Mouse (Mus musculus) forebrain, embryonic 12.5 days (tissue): ENCODE results near the gene Sap30bp. TPM values are rescaled to one million over a fixed set of nuclear protein-coding genes. Genes with fewer than 3 reads are reported as not detected.

Experiments
- ATAC-seq: fragments of 200-750 bp; cut with Nextera tagmentation; 2 replicates; pipeline ENCODE4 v1.8.0; 2017; ENCODE audit warnings: moderate TSS enrichment; ENCODE audit not compliant: low FRiP score
- H3K27ac ChIP-seq: fragments of 300-500 bp; sonication (generic); 2 replicates; pipeline ENCODE4 v1.5.1; 2016; ENCODE audit warnings: mild to moderate bottlenecking
- H3K27me3 ChIP-seq: fragments of 300-500 bp; sonication (generic); 2 replicates; pipeline ENCODE4 v1.6.1; 2016; ENCODE audit warnings: mild to moderate bottlenecking
- H3K36me3 ChIP-seq: fragments of 300-500 bp; sonication (generic); replicated peaks from 2 replicates; pipeline ENCODE4 v1.6.1; 2016; ENCODE audit warnings: mild to moderate bottlenecking
- H3K4me1 ChIP-seq: fragments of 300-500 bp; sonication (generic); 2 replicates; pipeline ENCODE4 v1.6.1; 2016
- H3K4me2 ChIP-seq: fragments of 300-500 bp; sonication (generic); 2 replicates; pipeline ENCODE4 v1.6.1; 2016; ENCODE audit warnings: mild to moderate bottlenecking, moderate library complexity
- H3K4me3 ChIP-seq: fragments of 300-500 bp; sonication (generic); replicated peaks from 2 replicates; pipeline ENCODE4 v1.5.1; 2016; ENCODE audit warnings: mild to moderate bottlenecking
- H3K9ac ChIP-seq: fragments of 300-500 bp; sonication (generic); 2 replicates; pipeline ENCODE4 v1.6.1; 2016; ENCODE audit warnings: mild to moderate bottlenecking
- H3K9me3 ChIP-seq: fragments of 300-500 bp; sonication (generic); 2 replicates; pipeline ENCODE4 v1.6.1; 2016
- WGBS: fragments of 180-500 bp; shearing (Covaris S2); methylation state at CpG from one replicate; pipeline ENCODE4 v1.1.7; 2016; 5-methylcytosine and 5-hydroxymethylcytosine counted together
- polyA plus RNA-seq: library from polyadenylated mRNA; unstranded; fragments of >200 nt; fragmentation: Nextera tagmentation; extraction: Ambion mirVana; gene quantifications from 2 replicates; pipeline ENCODE4 v1.2.1, GENCODE M21; 2016

Sap30bp gene
- polyA plus RNA-seq, 1 experiment from 2014 or later, result 56.8 TPM

DNA sequence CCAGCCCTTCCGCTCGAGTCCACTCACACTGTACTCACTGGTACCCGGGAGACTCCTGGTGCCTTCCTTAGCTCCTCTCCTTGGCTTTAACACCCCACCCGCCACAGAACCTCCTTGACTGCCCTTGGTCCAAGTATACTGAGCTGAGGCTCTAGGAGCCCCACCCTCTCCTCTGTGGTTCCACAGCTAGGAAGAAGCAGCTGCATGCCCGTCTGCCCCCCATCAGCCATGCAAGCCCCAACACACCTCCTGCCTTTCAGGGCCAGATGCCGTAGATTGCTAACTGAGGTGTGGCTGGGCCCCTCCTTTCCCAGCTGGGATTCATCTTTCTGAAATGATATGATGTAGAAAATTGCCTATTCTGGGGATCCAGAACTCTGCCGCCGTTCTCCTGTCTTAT is 12.2 kb downstream of the Sap30bp start:
- H3K9me3 ChIP-seq, result no peaks in the 10 kb centered on the region
- H3K9ac ChIP-seq, result no peak overlapping the region
- ATAC-seq, result no peak
- no peaks in the 10 kb centered on the region for H3K4me1 ChIP-seq
- WGBS, result 94% methylated on average over 8 of the region's 8 CpGs
- no peak overlapping the region for H3K4me3 ChIP-seq
- peaks cover 82% of the 10 kb centered on the region for H3K36me3 ChIP-seq
- no peaks in the 10 kb centered on the region for H3K27me3 ChIP-seq
- H3K4me2 ChIP-seq, result no peak overlapping the region
- H3K27ac ChIP-seq, result no peak overlapping the region

DNA sequence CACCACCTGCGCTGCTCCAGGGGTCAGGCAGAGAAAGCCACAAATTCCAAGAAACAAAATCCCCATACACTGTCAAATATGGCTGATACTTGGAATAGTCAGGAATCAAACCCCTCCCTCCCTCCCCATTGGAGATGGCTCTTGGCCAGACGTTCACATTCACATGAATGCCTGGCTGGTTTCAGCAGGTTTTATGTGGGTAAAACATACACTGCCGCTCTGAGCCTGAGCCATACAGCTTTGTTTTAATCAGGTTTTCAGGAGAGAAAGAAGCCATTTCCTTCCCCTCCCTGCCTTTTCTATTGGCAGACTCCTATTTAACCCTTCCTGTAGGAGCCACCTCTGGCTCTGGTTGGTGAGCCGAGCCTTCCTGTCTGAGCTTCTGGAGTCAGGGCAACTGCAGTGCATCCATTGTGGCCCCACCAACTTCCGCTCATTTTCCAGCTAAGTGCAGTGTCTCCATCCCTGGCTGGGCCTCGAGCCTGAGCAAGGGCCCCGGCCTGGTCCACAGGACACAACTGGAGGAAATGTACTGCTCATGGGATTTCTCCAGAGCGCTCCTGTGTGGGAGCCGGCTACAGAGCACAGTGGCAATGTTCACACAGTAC is 13.2 kb downstream of the Sap30bp start:
- H3K4me3 ChIP-seq, result no peak overlapping the region
- no peak overlapping the region for H3K27ac ChIP-seq
- no peak overlapping the region for H3K4me2 ChIP-seq
- peaks cover 82% of the 10 kb centered on the region for H3K36me3 ChIP-seq
- ATAC-seq, result no peak
- no peaks in the 10 kb centered on the region for H3K9me3 ChIP-seq
- no peaks in the 10 kb centered on the region for H3K27me3 ChIP-seq
- 90% methylated on average over 9 of the region's 9 CpGs for WGBS
- no peaks in the 10 kb centered on the region for H3K4me1 ChIP-seq
- H3K9ac ChIP-seq, result no peak overlapping the region

DNA sequence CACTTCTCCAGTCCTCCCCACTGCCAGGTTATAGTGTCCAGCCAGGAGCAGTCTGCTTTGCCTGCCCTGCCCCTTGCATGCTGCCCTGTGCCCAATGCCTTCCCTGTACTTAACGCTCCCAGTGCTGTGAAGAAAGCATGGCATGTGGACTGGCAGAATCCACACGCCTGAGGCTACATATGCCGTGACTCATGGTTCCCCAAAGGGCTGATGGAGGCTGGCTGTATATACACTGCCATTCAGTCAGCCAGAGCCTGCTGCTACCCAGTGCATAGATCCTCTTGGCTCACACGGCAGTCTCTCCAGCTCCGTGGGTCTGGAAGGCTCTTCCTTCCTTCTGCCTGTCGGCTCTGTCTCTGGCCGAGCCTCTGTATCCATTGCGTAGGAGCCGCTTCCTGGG is 15.2 kb downstream of the Sap30bp start:
- WGBS, result 96% methylated on average over 9 of the region's 9 CpGs
- Histone ChIP-seq H3K36me3 (peaks cover 83% of the 10 kb centered on the region), H3K27me3 (no peaks in the 10 kb centered on the region), H3K9ac (no peak overlapping the region), H3K27ac (no peak overlapping the region), H3K4me1 (no peaks in the 10 kb centered on the region), H3K4me2 (no peak overlapping the region), H3K4me3 (no peak overlapping the region), H3K9me3 (no peaks in the 10 kb centered on the region)
- no peak for ATAC-seq

DNA sequence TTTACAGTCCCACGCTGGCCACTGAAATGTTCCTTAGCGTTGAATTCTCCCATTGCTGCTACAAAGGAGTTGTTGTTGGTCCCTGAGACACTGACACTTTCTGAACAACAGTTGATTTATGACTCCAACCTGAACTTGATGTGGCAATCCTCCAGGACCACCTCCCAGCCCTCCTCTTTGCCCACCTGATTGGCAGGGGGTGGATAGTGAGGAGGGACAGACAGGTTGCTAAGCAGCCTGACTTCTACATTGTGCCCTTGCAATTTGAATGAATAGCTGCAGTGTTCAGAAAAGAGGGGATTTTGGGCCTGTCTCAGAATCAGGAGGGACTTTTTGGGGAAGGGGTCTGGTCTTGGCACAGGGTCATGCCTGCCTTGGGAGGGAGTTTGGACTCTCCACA is 17.6 kb downstream of the Sap30bp start:
- WGBS, result 93% methylated on average over 2 of the region's 2 CpGs
- H3K4me3 ChIP-seq, result no peak overlapping the region
- H3K4me2 ChIP-seq, result no peak overlapping the region
- 0 out of 2 replicates have a peak, but pooled peaks cover 2% of the 10 kb centered on the region for H3K4me1 ChIP-seq
- no peaks in the 10 kb centered on the region for H3K9me3 ChIP-seq
- no peak for ATAC-seq
- H3K9ac ChIP-seq, result no peak overlapping the region
- H3K27ac ChIP-seq, result no peak overlapping the region
- no peaks in the 10 kb centered on the region for H3K27me3 ChIP-seq
- H3K36me3 ChIP-seq, result peaks cover 84% of the 10 kb centered on the region

DNA sequence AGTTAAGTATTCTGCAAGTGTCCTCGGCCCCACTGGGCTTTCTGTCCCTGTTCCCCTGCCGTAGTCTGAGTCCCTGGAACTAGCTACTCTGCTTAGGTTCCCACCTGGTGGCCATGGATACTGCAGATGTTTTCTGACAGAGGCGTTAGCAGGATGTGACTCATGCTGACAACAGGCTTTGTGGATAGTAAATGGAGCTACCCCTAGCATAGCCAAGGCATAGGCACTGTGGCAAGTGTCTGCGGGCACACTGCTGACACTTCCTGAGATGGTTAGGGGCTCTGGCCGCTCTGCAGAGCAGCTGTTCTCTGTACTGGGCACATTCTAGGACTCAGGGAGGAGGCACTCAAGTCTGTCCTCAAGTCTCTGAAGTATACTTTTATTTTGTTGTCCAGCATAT is 21.6 kb downstream of the Sap30bp start:
- WGBS, result 88% methylated on average over 5 of the region's 5 CpGs
- Histone ChIP-seq H3K4me3 (no peak overlapping the region), H3K4me2 (no peak overlapping the region), H3K27me3 (no peaks in the 10 kb centered on the region), H3K9me3 (no peaks in the 10 kb centered on the region), H3K27ac (no peak overlapping the region), H3K9ac (no peak overlapping the region), H3K36me3 (peaks cover 76% of the 10 kb centered on the region), H3K4me1 (peaks cover 15% of the 10 kb centered on the region)
- no peak for ATAC-seq

DNA sequence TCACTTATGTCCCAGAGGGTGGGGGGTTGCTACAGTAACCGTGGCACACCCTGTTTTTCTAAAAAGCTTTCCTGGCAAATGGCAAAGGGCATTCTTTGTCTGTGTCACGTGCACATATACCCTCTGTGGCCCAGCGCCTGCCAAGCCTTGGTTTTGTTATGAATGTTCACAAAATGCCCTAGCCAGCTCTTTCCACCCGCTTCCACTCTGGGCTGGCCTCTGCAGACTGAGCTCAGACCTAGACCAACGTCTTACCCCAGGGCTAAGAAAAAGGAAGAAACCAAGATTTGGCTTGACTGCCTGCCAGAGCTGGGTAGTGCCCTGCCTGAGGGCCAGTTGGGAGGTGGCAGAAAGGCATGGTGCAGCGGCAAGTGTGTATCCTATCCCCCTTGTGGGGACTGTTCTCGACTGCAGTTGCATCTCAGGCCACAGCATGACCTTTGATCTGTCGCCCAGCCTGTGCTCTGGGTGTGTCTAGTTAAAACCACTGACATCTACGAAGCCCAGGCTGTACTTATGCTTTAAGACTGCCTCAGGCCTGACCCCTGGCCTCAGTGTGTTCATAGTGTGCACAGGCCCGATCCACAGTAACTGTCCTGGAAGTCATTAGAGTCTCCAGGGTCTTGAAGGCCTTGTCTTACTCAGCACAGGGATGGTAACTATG is 22.2 kb downstream of the Sap30bp start:
- peaks cover 15% of the 10 kb centered on the region for H3K4me1 ChIP-seq
- H3K9ac ChIP-seq, result no peak overlapping the region
- no peak overlapping the region for H3K4me2 ChIP-seq
- H3K36me3 ChIP-seq, result peaks cover 75% of the 10 kb centered on the region
- H3K27ac ChIP-seq, result no peak overlapping the region
- no peaks in the 10 kb centered on the region for H3K27me3 ChIP-seq
- ATAC-seq, result no peak
- H3K9me3 ChIP-seq, result no peaks in the 10 kb centered on the region
- 71% methylated on average over 10 of the region's 10 CpGs for WGBS
- H3K4me3 ChIP-seq, result no peak overlapping the region

DNA sequence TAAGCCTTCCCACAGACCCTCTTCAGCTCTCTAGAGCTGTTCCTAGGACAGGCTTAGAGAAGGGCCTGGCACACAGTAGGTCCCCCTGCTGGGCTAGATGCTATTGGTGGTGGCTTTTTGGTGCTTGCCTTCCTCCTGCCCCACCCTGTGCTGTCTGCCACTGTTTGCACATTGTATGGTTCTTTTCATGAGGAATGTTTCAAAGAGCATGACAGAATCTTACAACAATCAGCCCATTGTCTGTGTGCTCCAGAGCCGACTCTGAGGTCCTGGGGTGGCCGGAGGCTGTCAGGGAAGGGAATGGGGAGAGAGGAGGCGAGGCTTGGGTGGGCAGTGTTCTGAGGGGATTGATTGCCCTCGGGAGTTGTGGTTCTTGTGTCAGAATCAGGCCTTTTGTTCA is 23.4 kb downstream of the Sap30bp start:
- peaks cover 15% of the 10 kb centered on the region for H3K4me1 ChIP-seq
- no peak for ATAC-seq
- no peak overlapping the region for H3K4me2 ChIP-seq
- no peaks in the 10 kb centered on the region for H3K27me3 ChIP-seq
- peaks cover 75% of the 10 kb centered on the region for H3K36me3 ChIP-seq
- no peak overlapping the region for H3K27ac ChIP-seq
- no peak overlapping the region for H3K9ac ChIP-seq
- WGBS, result 6% methylated on average over 4 of the region's 4 CpGs
- no peak overlapping the region for H3K4me3 ChIP-seq
- no peaks in the 10 kb centered on the region for H3K9me3 ChIP-seq

DNA sequence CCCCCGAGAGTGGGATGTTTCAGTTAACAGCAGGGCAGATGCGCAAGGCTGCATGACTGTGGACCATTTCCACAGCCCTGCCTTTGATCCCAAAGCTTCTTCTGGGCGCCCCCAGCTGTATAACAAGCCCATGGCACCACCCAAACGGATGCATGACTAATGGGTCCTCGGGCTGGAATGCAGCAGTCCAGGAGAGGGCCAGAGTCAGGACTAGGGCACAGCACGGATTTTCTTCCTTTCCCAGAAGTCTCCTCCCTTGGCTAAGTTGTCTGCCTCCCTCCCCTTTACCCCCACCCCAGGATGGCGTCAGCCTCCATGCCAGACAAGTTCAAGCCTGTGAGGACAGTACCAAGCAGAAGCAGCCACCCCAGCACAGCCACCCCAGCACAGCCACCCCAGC is 24.9 kb downstream of the Sap30bp start:
- peaks cover 15% of the 10 kb centered on the region for H3K4me1 ChIP-seq
- no peak overlapping the region for H3K9ac ChIP-seq
- H3K9me3 ChIP-seq, result no peaks in the 10 kb centered on the region
- H3K27ac ChIP-seq, result no peak overlapping the region
- no peaks in the 10 kb centered on the region for H3K27me3 ChIP-seq
- H3K4me2 ChIP-seq, result no peak overlapping the region
- H3K4me3 ChIP-seq, result no peak overlapping the region
- ATAC-seq, result no peak
- 80% methylated on average over 7 of the region's 7 CpGs for WGBS
- peaks cover 75% of the 10 kb centered on the region for H3K36me3 ChIP-seq

DNA sequence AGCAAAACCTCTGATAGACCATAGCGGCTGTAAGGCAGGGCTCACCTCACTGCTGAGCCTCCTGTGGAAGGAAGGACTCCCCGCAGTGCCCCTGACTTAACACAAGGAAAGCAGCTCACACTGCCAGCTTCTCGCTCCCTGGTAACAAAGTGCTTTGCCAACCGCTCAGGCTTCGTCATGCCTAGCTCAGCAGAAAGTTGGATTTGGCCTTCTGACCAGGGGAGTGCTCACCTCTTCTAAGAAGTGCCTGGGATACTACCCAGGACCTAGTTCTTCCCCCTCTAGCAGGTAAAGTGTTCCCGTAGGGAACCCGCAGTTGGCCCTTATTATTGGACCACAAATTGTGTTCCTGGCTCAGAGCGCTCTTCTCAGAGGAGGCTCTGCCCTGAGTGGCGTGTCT is 25.9 kb downstream of the Sap30bp start:
- no peak for ATAC-seq
- H3K4me2 ChIP-seq, result no peak overlapping the region
- H3K9me3 ChIP-seq, result no peaks in the 10 kb centered on the region
- H3K4me1 ChIP-seq, result peaks cover 15% of the 10 kb centered on the region
- no peaks in the 10 kb centered on the region for H3K27me3 ChIP-seq
- H3K9ac ChIP-seq, result no peak overlapping the region
- WGBS, result 95% methylated on average over 9 of the region's 9 CpGs
- H3K36me3 ChIP-seq, result peaks cover 80% of the 10 kb centered on the region
- no peak overlapping the region for H3K4me3 ChIP-seq
- H3K27ac ChIP-seq, result no peak overlapping the region

DNA sequence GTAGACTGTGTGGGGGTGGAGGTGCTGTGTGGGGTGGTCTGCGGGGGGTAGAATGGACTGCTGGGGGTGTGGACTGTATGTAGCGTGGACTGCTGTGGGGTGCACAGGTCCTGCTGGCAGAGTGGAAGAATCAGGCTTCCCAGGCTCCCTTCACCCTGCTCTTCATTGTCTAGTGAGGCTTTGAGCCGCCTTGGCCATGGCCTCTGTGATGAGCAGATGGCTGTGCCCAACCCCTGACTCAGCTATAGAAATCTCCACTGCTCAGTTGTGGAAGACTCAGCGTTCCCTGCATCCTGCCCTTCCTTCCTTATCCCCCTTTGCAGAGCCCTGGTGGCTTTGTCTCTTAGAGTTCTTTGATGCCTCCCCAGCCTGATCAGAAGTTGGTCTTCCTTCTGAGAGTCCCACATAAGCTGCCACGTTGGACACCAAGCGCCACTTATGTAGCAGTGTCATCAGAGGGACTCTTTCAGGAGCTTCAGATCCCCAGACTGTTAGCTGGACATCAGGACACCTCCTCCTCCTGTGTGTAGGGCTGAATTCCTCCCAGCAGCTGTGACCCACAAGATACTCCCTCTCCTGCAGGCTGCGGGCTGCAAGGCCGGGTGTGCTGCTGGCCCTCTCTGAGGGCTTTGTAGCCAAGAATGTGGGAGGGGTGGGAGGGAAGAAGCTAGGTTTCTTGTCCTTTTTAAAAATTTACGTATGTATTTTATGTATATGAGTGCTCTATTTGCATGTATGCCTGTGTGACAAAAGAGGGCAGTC is 29.8 kb downstream of the Sap30bp start:
- H3K27ac ChIP-seq, result no peak overlapping the region
- WGBS, result 89% methylated on average over 9 of the region's 9 CpGs
- no peaks in the 10 kb centered on the region for H3K4me1 ChIP-seq
- no peak overlapping the region for H3K4me2 ChIP-seq
- H3K9me3 ChIP-seq, result no peaks in the 10 kb centered on the region
- peaks cover 88% of the 10 kb centered on the region for H3K36me3 ChIP-seq
- H3K4me3 ChIP-seq, result no peak overlapping the region
- H3K9ac ChIP-seq, result no peak overlapping the region
- ATAC-seq, result no peak
- H3K27me3 ChIP-seq, result no peaks in the 10 kb centered on the region

DNA sequence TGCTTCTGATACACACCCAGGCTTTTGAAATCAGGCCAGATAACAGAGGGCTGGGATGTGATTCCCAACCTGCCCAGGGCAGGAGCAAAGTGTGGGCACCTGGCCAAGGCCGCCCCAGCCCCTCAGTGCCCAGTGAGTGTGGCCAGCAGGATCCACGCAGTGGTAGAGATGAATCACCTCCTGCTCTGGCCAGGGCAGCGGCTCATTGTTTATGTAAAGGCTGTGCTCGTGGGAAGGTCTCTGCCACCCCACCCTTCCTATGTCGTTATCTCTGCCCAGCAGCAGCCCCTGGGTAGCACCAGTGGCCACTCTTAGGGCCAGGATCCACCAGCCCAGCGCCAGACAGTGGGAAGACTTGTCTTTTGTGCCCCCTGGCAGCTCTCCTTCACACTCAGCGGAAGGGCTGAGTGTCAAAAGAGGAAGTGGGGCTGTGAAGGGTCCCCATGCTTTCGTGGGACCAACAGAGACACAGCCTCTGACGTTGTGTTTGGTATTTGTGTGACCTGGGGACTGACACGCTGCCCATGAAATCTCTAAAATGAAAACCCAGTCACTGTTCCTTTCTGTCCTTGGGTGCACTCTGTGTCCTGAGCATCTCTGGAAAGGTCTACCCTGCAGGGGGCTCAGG is 32.0 kb downstream of the Sap30bp start:
- H3K36me3 ChIP-seq, result peaks cover 71% of the 10 kb centered on the region
- 93% methylated on average over 10 of the region's 10 CpGs for WGBS
- no peak overlapping the region for H3K4me3 ChIP-seq

DNA sequence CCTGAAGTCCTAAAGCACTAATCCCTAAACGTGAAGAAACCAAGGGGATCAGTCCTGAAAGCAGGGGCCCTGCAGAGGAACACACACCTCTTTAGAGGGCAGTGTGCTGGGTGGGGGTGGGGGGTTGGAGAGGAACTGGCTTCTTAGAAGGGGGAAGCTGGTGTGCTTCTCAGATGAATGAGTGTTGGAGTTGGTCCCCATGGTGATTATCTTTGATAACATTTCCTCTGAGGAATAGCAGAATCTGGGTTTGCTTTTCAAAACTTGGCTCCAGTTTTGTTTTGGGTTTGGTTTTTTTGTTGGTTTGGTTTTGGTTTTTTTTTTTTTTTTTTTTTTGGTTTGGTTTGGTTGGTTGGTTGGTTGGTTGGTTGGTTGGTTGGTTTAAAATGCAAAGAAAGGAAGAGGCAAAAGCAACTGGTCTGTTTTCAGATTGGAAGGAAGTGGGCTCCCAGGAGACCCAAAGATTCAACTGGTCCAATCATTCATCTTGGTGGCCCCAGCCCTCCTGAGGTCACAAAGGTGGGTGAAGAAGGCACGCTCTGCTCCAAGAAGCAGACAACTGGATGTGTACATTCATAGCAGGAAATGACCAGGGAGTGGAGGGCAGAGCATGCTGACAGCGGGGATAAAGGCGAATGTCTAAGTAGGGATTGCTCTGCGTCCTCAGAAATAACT is 35.8 kb downstream of the Sap30bp start:
- Histone ChIP-seq H3K27me3 (peaks cover 9% of the 10 kb centered on the region), H3K4me2 (no peak overlapping the region), H3K9me3 (no peaks in the 10 kb centered on the region), H3K4me1 (no peaks in the 10 kb centered on the region), H3K36me3 (peaks cover 34% of the 10 kb centered on the region), H3K9ac (no peak overlapping the region), H3K4me3 (no peak overlapping the region), H3K27ac (no peak overlapping the region)
- WGBS, result 71% methylated on average over 5 of the region's 5 CpGs
- ATAC-seq, result no peak

More for the DNA sequence above, 32.0 kb downstream of the Sap30bp start:
- Histone ChIP-seq H3K4me2 (no peak overlapping the region), H3K4me1 (no peaks in the 10 kb centered on the region), H3K27ac (no peak overlapping the region), H3K9ac (no peak overlapping the region), H3K9me3 (no peaks in the 10 kb centered on the region), H3K27me3 (no peaks in the 10 kb centered on the region)
- no peak for ATAC-seq
